Mouse (Mus musculus): ENCODE results near the gene Catsper4. TPM values are rescaled to one million over a fixed set of nuclear protein-coding genes. Genes with fewer than 3 reads are reported as not detected.
"Not testable (repeated sequence)": the region's sequence is repeated elsewhere in the genome, so short reads cannot be mapped to it uniquely, and the experiment has no call there.

Gene Catsper4
- polyA plus RNA-seq (2016; fragmentation: Nextera tagmentation; extraction: Ambion mirVana), result not detected in 2 replicates

- no peak within 1 kb of the TSS for H3K27ac ChIP-seq
- H3K9me3 ChIP-seq, result no peaks in the 10 kb centered on the region
- no peak within 1 kb of the TSS for H3K4me3 ChIP-seq
- H3K4me1 ChIP-seq, result peaks cover 21% of the 10 kb centered on the region
- no peak for DNase-seq (ENCODE audit: extremely low spot score, low spot score)
- 79% methylated on average over 8 of the region's 8 CpGs for WGBS
- H3K36me3 ChIP-seq (replicated peaks), result no peaks in the 10 kb centered on the region
- no peaks in the 10 kb centered on the region for H3K27me3 ChIP-seq (ENCODE audit: poor library complexity, severe bottlenecking)
Measured at GRCm38 (mm10) chr4:134227194-134227593, at the start of gene Catsper4. TSS of gene Catsper4 (minus strand) at chr4:134227383.

GRCm38 (mm10) chr4:134273417-134274345, 46.5 kb upstream of the Catsper4 start:
- Histone ChIP-seq H3K4me1 (peaks cover 16% of the 10 kb centered on the region), H3K27me3 (ENCODE audit: poor library complexity, severe bottlenecking) (0 out of 2 replicates have a peak, but pooled peaks cover 3% of the 10 kb centered on the region), H3K27ac (peak overlapping the region; percentile 35; the same call in 1 of the 2 replicates), H3K36me3 (replicated peaks) (peaks cover 36% of the 10 kb centered on the region), H3K4me3 (peak overlapping the region; percentile 36), H3K9me3 (no peaks in the 10 kb centered on the region)
- WGBS, result 6% methylated on average over 14 of the region's 14 CpGs
- no peak for DNase-seq (ENCODE audit: extremely low spot score, low spot score)

GRCm38 (mm10) chr4:134272731-134273416, 45.7 kb upstream of the Catsper4 start:
- Histone ChIP-seq H3K4me3 (peak overlapping the region; percentile 36), H3K36me3 (replicated peaks) (peaks cover 28% of the 10 kb centered on the region), H3K4me1 (peaks cover 16% of the 10 kb centered on the region), H3K27me3 (ENCODE audit: poor library complexity, severe bottlenecking) (0 out of 2 replicates have a peak, but pooled peaks cover 3% of the 10 kb centered on the region), H3K27ac (peak overlapping the region; percentile 35; the same call in 1 of the 2 replicates), H3K9me3 (no peaks in the 10 kb centered on the region)
- WGBS, result 38% methylated on average over 12 of the region's 13 CpGs
- no peak for DNase-seq (ENCODE audit: extremely low spot score, low spot score)

- H3K36me3 ChIP-seq (replicated peaks), result peaks cover 19% of the 10 kb centered on the region
- WGBS, result 89% methylated on average over 7 of the region's 7 CpGs
- no peaks in the 10 kb centered on the region for H3K9me3 ChIP-seq
- H3K27me3 ChIP-seq (ENCODE audit: poor library complexity, severe bottlenecking), result 0 out of 2 replicates have a peak, but pooled peaks cover 3% of the 10 kb centered on the region
- no peak overlapping the region for H3K4me3 ChIP-seq
- no peak for DNase-seq (ENCODE audit: extremely low spot score, low spot score)
- H3K4me1 ChIP-seq, result peaks cover 16% of the 10 kb centered on the region
- no peak overlapping the region for H3K27ac ChIP-seq
Measured at GRCm38 (mm10) chr4:134271979-134272378, 44.8 kb upstream of the Catsper4 start.

- H3K4me1 ChIP-seq, result peaks cover 16% of the 10 kb centered on the region
- not testable (repeated sequence) for H3K27ac ChIP-seq; H3K9me3 ChIP-seq; DNase-seq (ENCODE audit: extremely low spot score, low spot score); H3K4me3 ChIP-seq; H3K36me3 ChIP-seq (replicated peaks); H3K27me3 ChIP-seq (ENCODE audit: poor library complexity, severe bottlenecking)
Measured at GRCm38 (mm10) chr4:134269622-134270021, 42.4 kb upstream of the Catsper4 start.

- 86% methylated on average over 19 of the region's 19 CpGs for WGBS
- DNase-seq (ENCODE audit: extremely low spot score, low spot score), result no peak
- Histone ChIP-seq H3K4me3 (no peak overlapping the region), H3K9me3 (no peaks in the 10 kb centered on the region), H3K36me3 (replicated peaks) (no peaks in the 10 kb centered on the region), H3K27me3 (ENCODE audit: poor library complexity, severe bottlenecking) (no peaks in the 10 kb centered on the region), H3K4me1 (peaks cover 8% of the 10 kb centered on the region), H3K27ac (no peak overlapping the region)
Measured at GRCm38 (mm10) chr4:134268102-134268655, 41.0 kb upstream of the Catsper4 start.

GRCm38 (mm10) chr4:134265860-134266585, 38.8 kb upstream of the Catsper4 start:
- no peaks in the 10 kb centered on the region for H3K9me3 ChIP-seq
- no peaks in the 10 kb centered on the region; the same call in 1 of the 2 replicates for H3K4me1 ChIP-seq
- H3K27me3 ChIP-seq (ENCODE audit: poor library complexity, severe bottlenecking), result no peaks in the 10 kb centered on the region
- H3K36me3 ChIP-seq (replicated peaks), result no peaks in the 10 kb centered on the region
- no peak for DNase-seq (ENCODE audit: extremely low spot score, low spot score)
- H3K27ac ChIP-seq, result no peak overlapping the region
- no peak overlapping the region for H3K4me3 ChIP-seq
- 71% methylated on average over 9 of the region's 9 CpGs for WGBS

GRCm38 (mm10) chr4:134263191-134263590, 36.0 kb upstream of the Catsper4 start:
- H3K36me3 ChIP-seq (replicated peaks), result no peaks in the 10 kb centered on the region
- no peaks in the 10 kb centered on the region for H3K9me3 ChIP-seq
- no peak overlapping the region for H3K4me3 ChIP-seq
- H3K27me3 ChIP-seq (ENCODE audit: poor library complexity, severe bottlenecking), result no peaks in the 10 kb centered on the region
- H3K27ac ChIP-seq, result no peak overlapping the region
- WGBS, result 38% methylated on average over 6 of the region's 6 CpGs
- H3K4me1 ChIP-seq, result peaks cover 7% of the 10 kb centered on the region
- peak; percentile 57 for DNase-seq (ENCODE audit: extremely low spot score, low spot score)

GRCm38 (mm10) chr4:134258354-134258753, 31.2 kb upstream of the Catsper4 start:
- Histone ChIP-seq H3K27me3 (ENCODE audit: poor library complexity, severe bottlenecking) (peaks cover 35% of the 10 kb centered on the region), H3K4me3 (no peak overlapping the region), H3K4me1 (peaks cover 55% of the 10 kb centered on the region), H3K9me3 (no peaks in the 10 kb centered on the region), H3K27ac (0 out of 2 replicates have a peak overlapping the region, but pooled peaks have one; percentile 9), H3K36me3 (replicated peaks) (no peaks in the 10 kb centered on the region)
- WGBS, result 65% methylated on average over 11 of the region's 11 CpGs
- DNase-seq (ENCODE audit: extremely low spot score, low spot score), result no peak

- Histone ChIP-seq H3K9me3 (no peaks in the 10 kb centered on the region), H3K36me3 (replicated peaks) (no peaks in the 10 kb centered on the region), H3K4me1 (peaks cover 65% of the 10 kb centered on the region), H3K27me3 (ENCODE audit: poor library complexity, severe bottlenecking) (peaks cover 45% of the 10 kb centered on the region), H3K27ac (peak overlapping the region; percentile 83), H3K4me3 (peak overlapping the region; percentile 22)
- WGBS, result 2% methylated on average over 11 of the region's 11 CpGs
- DNase-seq (ENCODE audit: extremely low spot score, low spot score), result peak; percentile 33
Measured at GRCm38 (mm10) chr4:134257198-134258009, 30.2 kb upstream of the Catsper4 start.

GRCm38 (mm10) chr4:134256407-134257197, 29.4 kb upstream of the Catsper4 start:
- no peaks in the 10 kb centered on the region for H3K9me3 ChIP-seq
- H3K27ac ChIP-seq, result peak overlapping the region; percentile 83
- peaks cover 53% of the 10 kb centered on the region for H3K27me3 ChIP-seq (ENCODE audit: poor library complexity, severe bottlenecking)
- WGBS, result 3% methylated on average over 19 of the region's 19 CpGs
- no peaks in the 10 kb centered on the region for H3K36me3 ChIP-seq (replicated peaks)
- H3K4me3 ChIP-seq, result peak overlapping the region; percentile 22
- no peak for DNase-seq (ENCODE audit: extremely low spot score, low spot score)
- H3K4me1 ChIP-seq, result peaks cover 73% of the 10 kb centered on the region

Measured in forebrain, embryonic 10.5 days (tissue).